Mouse (Mus musculus): ENCODE data around the gene Olfr1196.
"Not testable (repeated sequence)": the region's sequence is repeated elsewhere in the genome, so short reads cannot be mapped to it uniquely, and the experiment has no call there.

Olfr1196 gene

GRCm38 (mm10) chr2:88704497-88704896 is at the start of gene Olfr1196:
Olfr1196 (minus strand) TSS chr2:88704597.
- no peak for DNase-seq

- no peak for DNase-seq
Observed at GRCm38 (mm10) chr2:88751270-88751669, 46.9 kb upstream of the Olfr1196 start, which contains the start of gene Olfr1198. Olfr1198 (minus strand) TSS chr2:88751370.

DNA sequence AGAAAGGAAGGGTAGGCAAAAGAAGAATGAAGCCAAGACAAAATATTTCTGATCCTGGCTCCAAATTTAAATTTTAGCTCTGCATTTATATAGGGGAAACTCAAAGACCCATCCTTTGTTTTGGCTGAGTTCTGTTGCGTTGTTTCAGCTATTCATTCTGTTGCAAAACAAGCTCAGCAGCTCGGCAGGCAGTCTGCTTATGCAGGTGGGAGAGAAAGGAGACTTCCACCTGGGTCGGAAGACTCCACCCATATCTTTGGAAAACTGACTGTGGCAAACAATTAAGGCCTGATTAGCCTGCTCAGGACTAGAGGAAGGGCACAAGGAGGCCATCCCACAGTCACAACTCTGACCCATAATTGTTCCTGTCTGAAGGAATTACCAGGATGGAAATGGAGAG is 39.0 kb upstream of the Olfr1196 start:
- DNase-seq, result no peak

DNA sequence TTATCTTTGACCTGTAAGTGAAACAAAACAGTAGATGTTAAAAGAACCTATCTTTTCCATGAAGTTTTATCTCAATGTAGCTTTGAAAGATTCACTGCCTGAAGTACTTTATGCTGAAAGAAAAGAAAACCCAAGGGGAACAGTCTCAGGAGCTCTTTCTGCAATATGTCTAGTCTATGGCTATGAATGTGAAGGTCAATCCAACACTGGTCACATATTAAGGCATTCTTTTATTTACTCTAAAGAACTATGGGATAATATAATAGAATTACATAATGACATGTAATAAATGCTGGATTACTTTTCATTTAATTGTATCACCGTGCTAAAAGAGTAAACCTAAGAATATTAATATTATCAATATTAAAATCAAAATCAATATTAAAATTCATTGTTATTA is 27.9 kb upstream of the Olfr1196 start, which contains the start of gene Olfr1197:
Olfr1197 (minus strand) TSS at position 101 of the 400 bp plus-strand sequence.
- no peak for DNase-seq

DNA sequence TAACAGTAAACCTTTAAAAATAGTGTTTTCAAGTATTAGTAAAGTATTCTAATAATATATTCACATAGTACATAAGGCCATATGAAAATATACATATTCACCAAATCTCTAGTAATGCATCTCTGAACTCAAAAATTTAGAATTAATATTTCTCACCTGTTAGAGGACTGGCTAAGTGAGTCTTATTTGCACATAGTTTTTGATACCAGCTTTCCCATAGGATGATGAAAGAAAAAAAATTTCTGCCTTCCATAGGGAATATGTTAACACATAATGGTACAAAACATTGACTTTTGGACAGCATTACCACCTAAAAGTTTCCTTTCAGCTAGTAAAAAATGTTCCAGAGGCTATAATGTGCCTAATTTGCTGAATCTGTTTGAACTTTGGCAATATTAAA is 15.3 kb downstream of the Olfr1196 start, which contains the start of gene Olfr1195:
Olfr1195 (minus strand) TSS at position 101 of the 400 bp plus-strand sequence.
- no peak for DNase-seq

- not testable (repeated sequence) for DNase-seq
Observed at GRCm38 (mm10) chr2:88675328-88675727, 29.1 kb downstream of the Olfr1196 start, which contains the start of gene Olfr1193. Olfr1193 (plus strand) TSS chr2:88675628.

GRCm38 (mm10) chr2:88648209-88648608 is 56.2 kb downstream of the Olfr1196 start, which contains the start of gene Olfr1192-ps1:
Olfr1192-ps1 (plus strand) TSS chr2:88648509.
- no peak for DNase-seq
